ENCODE assay signal across 9 mouse cellular contexts in genomic region chr4:85819169-85819568, GRCm38 (mm10).
A peak's percentile ranks its signal among the peaks of the same experiment; 100 is the strongest.
DNase-seq lines count a peak whose midpoint lies in the region; ATAC-seq and TF ChIP-seq lines count a peak whose summit lies in the region.
"Had no signal": no experiment of that assay in that cellular context is flagged by ENCODE, and none has a peak within 500 bp of the region (broad histone marks: within the 10 kb centered on the region; RNA-seq: fewer than 3 reads in every experiment).

No protein-coding gene starts in this region.

- DNase-seq in liver, embryonic 14.5 days (ENCODE audit: low read depth in 3 of 3, low spot score in 3 of 3), result no peak
- DNase-seq in liver, embryonic 11.5 days (ENCODE audit: low spot score), result no peak
- peak; percentile 14 for DNase-seq in WW6 (ENCODE audit: low read depth, low spot score)
- DNase-seq in embryo, embryonic 10 days (ENCODE audit: low spot score), result peak; percentile 78
- peak; percentile 41 for DNase-seq in left cerebral cortex, postnatal 4 days
- peak; percentile 63 for DNase-seq in right cerebral cortex, adult 18-20 months

- no peak overlapping the region for H3K27ac ChIP-seq in liver, embryonic 14.5 days
- no peak overlapping the region for H3K27ac ChIP-seq in liver, embryonic 11.5 days (ENCODE audit: low read depth, low read length)
- no peak overlapping the region for H3K27ac ChIP-seq in hindbrain, embryonic 13.5 days
- H3K27ac ChIP-seq: embryonic facial prominence, embryonic 15.5 days had no signal

- TF ChIP-seq EP300 in liver, embryonic 14.5 days (IDR thresholded peaks at IDR 0.05; ENCODE audit: low read depth), result no peak

- no peaks in the 10 kb centered on the region for H3K4me1 ChIP-seq in liver, embryonic 14.5 days (replicated peaks; ENCODE audit: control insufficient read depth in 2 of 2, insufficient read depth in 2 of 2, low read length in 1 of 2)
- no peaks in the 10 kb centered on the region for H3K4me1 ChIP-seq in liver, embryonic 11.5 days (replicated peaks; ENCODE audit: control insufficient read depth, insufficient read depth, low read length)
- H3K4me1 ChIP-seq in hindbrain, embryonic 13.5 days (replicated peaks), result peaks cover 9% of the 10 kb centered on the region; the same call in 1 of the 2 replicates

- WGBS in liver, embryonic 14.5 days (ENCODE audit: insufficient replicate concordance), result 57% methylated on average over 1 of the region's 1 CpGs
- WGBS in liver, embryonic 11.5 days, result 73% methylated on average over 1 of the region's 1 CpGs
- WGBS in hindbrain, embryonic 13.5 days, result 90% methylated on average over 1 of the region's 1 CpGs

- peak; percentile 68 for TF ChIP-seq CTCF in liver, embryonic 14.5 days (IDR thresholded peaks at IDR 0.05; ENCODE audit: low read depth)

- no peaks in the 10 kb centered on the region for H3K27me3 ChIP-seq in liver, embryonic 14.5 days (ENCODE audit: control insufficient read depth, insufficient read depth, low read length)
- H3K27me3 ChIP-seq in liver, embryonic 11.5 days (replicated peaks; ENCODE audit: control insufficient read depth, insufficient read depth, low read length), result no peaks in the 10 kb centered on the region
- no peaks in the 10 kb centered on the region for H3K27me3 ChIP-seq in hindbrain, embryonic 13.5 days
- H3K27me3 ChIP-seq: embryonic facial prominence, embryonic 15.5 days had no signal

- no peak overlapping the region for H3K9ac ChIP-seq in liver, embryonic 14.5 days (replicated peaks)
- H3K9ac ChIP-seq in liver, embryonic 11.5 days (ENCODE audit: low read depth, low read length), result no peak overlapping the region
- H3K9ac ChIP-seq in hindbrain, embryonic 13.5 days, result no peak overlapping the region
- H3K9ac ChIP-seq: embryonic facial prominence, embryonic 15.5 days had no signal

- H3K4me2 ChIP-seq in liver, embryonic 14.5 days (ENCODE audit: low read depth), result no peak overlapping the region
- no peak overlapping the region for H3K4me2 ChIP-seq in liver, embryonic 11.5 days
- no peak overlapping the region for H3K4me2 ChIP-seq in hindbrain, embryonic 13.5 days
- H3K4me2 ChIP-seq: embryonic facial prominence, embryonic 15.5 days had no signal

- H3K9me3 ChIP-seq in liver, embryonic 14.5 days (ENCODE audit: control insufficient read depth, low read length), result no peaks in the 10 kb centered on the region
- H3K9me3 ChIP-seq in liver, embryonic 11.5 days (ENCODE audit: control insufficient read depth, low read length), result no peaks in the 10 kb centered on the region
- no peaks in the 10 kb centered on the region for H3K9me3 ChIP-seq in hindbrain, embryonic 13.5 days
- H3K9me3 ChIP-seq: embryonic facial prominence, embryonic 15.5 days had no signal

- intact Hi-C loops in left cerebral cortex, postnatal 4 days (cut with DNase I), result loop anchor here (5.0 kb wide), 1 partner anchor 657 kb away; no protein-coding TSS in a partner anchor

- H3K36me3 ChIP-seq in liver, embryonic 14.5 days (replicated peaks; ENCODE audit: control insufficient read depth, insufficient read depth, low read depth), result no peaks in the 10 kb centered on the region
- no peaks in the 10 kb centered on the region for H3K36me3 ChIP-seq in liver, embryonic 11.5 days (ENCODE audit: control insufficient read depth, insufficient read depth, low read length)
- no peaks in the 10 kb centered on the region for H3K36me3 ChIP-seq in hindbrain, embryonic 13.5 days
- H3K36me3 ChIP-seq: embryonic facial prominence, embryonic 15.5 days had no signal

- ATAC-seq in liver, embryonic 14.5 days (ENCODE audit: insufficient read depth), result no peak
- no peak for ATAC-seq in liver, embryonic 11.5 days (replicated peaks; ENCODE audit: low FRiP score)
- peak; percentile 32; the same call in 1 of the 2 replicates for ATAC-seq in hindbrain, embryonic 13.5 days (ENCODE audit: low FRiP score)
- no peak for ATAC-seq in erythroid progenitor cell, adult 5-6 weeks (replicated peaks; ENCODE audit: low FRiP score, poor library complexity, severe bottlenecking)

- no peak overlapping the region for H3K4me3 ChIP-seq in liver, embryonic 14.5 days (ENCODE audit: insufficient read depth in 1 of 2, low read depth in 2 of 2, low read length in 2 of 2)
- H3K4me3 ChIP-seq in liver, embryonic 11.5 days (ENCODE audit: low read depth, low read length), result no peak overlapping the region
- no peak overlapping the region for H3K4me3 ChIP-seq in hindbrain, embryonic 13.5 days
- H3K4me3 ChIP-seq: embryonic facial prominence, embryonic 15.5 days had no signal

Comparison
In these comparisons a context has a peak if more than half of its experiments do, and no peak if none do; other contexts are left out.
1. DNase-seq: peak in WW6 (single experiment), embryo, embryonic 10 days (single experiment), left cerebral cortex, postnatal 4 days (single experiment) and right cerebral cortex, adult 18-20 months (single experiment); none in liver, embryonic 14.5 days (0 of 3) and liver, embryonic 11.5 days (single experiment).